Mouse (Mus musculus) thymus, adult 2 months (tissue): Measurements from ENCODE around the gene Sec24b.

Experiments
- CTCF ChIP-seq: fragments of 200-500 bp; IDR thresholded peaks from 2 replicates; pipeline ENCODE4 v1.5.1; 2012; ENCODE audit warnings: mild to moderate bottlenecking, control low read depth, low read length, moderate library complexity, borderline replicate concordance; ENCODE audit not compliant: control insufficient read depth, poor library complexity, insufficient read depth; ENCODE audit errors: extremely low read depth
- POLR2A ChIP-seq: fragments of 200-500 bp; IDR thresholded peaks from 2 replicates; pipeline ENCODE4 v1.6.1; 2012; ENCODE audit warnings: mild to moderate bottlenecking, low read length, control low read depth, moderate library complexity; ENCODE audit not compliant: control insufficient read depth, poor library complexity, insufficient read depth; ENCODE audit errors: extremely low read depth

GRCm38 (mm10) chr3:129969432-129970395 lies 91.6 kb downstream of the Sec24b start, which contains the start of gene Mcub:
- TF ChIP-seq CTCF (no peak), POLR2A (no peak)
